Mouse (Mus musculus): ENCODE results near the gene Nyap1. TPM values are rescaled to one million over a fixed set of nuclear protein-coding genes. Genes with fewer than 3 reads are reported as not detected.

Gene Nyap1
- polyA plus RNA-seq, 1 experiment from 2014 or later = 41.3 TPM

DNA sequence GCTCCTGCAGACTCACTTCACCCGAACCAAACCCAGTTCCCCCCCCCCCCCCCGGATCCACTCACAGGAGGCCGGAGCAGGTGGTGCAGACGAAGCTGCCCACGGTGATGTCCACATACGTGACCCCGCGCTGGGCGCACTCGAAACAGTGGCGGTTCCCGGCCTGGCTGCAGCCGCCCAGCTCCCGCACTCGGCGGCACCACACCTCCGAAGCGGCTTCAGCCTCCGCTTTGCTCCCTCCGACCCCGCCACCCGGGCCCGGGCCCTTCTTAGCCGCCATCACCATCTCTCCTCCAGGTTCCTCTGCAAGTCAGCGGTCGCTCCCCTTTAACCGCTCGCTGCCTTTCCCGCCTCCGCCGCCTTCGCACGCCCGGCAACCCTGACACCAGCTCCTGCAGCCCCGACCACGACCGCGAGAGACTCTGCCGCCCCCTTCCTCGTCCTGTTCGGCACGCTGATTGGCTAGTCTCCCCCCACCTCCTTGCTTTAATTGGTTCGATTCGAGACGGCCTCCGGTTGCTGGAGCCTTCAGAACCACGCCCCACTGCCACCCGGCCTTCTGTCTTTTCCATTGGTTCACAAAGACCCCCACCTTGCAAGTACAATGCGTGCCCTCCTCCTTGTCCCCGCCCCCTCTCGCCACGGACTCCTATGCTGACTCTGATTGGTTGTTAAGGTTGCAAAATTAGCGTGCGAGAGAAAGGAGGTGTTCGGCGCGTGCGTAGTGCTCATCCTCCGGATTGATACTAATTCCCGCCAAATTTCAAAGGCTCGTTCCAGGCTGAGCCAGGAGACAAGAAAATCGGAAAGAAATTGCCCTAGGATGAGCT, 56.9 kb downstream of the Nyap1 start, which contains the start of gene Agfg2:
Gene Agfg2 (minus strand): TSS at position 433 of the 830 bp plus-strand sequence.
- peak; percentile 99 for ATAC-seq (ENCODE audit: low FRiP score)

DNA sequence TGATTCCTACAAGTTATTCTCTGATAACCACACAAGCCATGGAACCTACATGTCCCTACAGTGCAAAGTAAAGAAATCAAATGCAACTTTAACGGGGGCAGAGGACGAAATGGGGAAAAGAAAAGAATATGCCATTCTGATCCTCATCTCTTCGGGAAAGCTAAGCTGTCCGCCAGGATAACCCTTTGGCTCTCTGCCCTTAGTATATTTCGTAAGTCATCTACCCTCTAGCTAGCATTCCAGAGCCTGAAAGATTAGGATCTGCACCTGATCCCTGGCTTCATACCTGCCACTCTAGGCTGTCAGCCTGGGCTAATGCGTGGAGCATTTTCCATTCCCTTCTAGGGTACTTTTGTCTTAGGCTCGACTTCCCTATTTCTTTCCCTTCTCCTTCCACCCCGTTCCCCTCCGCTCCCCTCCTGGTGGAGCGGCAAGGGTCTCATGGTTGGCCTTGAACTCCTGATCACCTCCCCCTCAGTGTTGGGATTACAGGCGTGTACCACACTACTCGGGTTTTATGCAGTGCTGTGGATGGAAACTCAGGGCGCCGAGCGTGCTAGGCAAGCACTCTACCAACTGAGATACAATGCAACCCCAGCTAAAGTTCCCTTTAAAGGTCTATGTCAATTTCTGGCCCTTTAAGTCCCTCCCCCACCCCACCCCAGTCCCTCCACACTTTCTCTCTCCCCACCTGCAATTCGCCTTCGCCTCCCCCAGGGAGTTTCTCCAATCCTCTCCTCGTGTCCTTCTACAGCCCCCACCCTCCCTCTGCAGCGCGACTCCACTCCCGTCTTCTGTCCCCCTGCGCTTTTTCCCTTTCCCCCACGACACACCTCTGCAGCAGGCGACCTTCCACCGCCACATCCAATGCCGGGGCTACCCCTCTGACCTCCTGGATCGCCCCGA, 57.8 kb downstream of the Nyap1 start:
- peak; percentile 25 for ATAC-seq (ENCODE audit: low FRiP score)

More for the DNA sequence above, 56.9 kb downstream of the Nyap1 start, which contains the start of gene Agfg2:
- Histone ChIP-seq H3K9ac (replicated peaks) (peak within 1 kb of the TSS; percentile 81), H3K4me2 (peak within 1 kb of the TSS; percentile 78), H3K4me1 (peaks cover 24% of the 10 kb centered on the region), H3K27ac (replicated peaks) (peak within 1 kb of the TSS; percentile 87), H3K9me3 (replicated peaks) (no peaks in the 10 kb centered on the region), H3K4me3 (replicated peaks) (peak within 1 kb of the TSS; percentile 91), H3K27me3 (replicated peaks) (no peaks in the 10 kb centered on the region), H3K36me3 (no peaks in the 10 kb centered on the region)
- WGBS = under 1% methylated on average over 59 of the region's 62 CpGs

DNA sequence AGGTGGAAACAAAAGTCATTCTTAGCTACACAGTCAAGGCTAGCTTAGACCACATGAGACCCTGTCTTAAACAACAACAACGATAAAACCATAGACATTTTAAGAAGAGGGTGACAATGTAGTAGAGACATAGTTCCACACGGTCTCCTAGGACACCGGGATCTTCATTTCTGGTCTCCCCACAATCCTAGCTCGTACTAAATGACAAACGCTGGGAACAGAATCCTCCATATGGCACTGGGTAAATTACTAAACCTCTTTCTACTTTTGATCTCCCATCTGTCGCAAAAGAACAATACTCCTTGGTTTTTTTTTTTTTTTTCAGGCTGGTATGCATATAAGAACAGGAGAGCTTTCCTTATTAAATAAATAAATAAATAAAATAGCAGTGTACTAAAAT, 58.9 kb downstream of the Nyap1 start:
- no peaks in the 10 kb centered on the region for H3K27me3 ChIP-seq (replicated peaks)
- H3K9ac ChIP-seq (replicated peaks) = no peak overlapping the region
- no peaks in the 10 kb centered on the region for H3K9me3 ChIP-seq (replicated peaks)
- no peaks in the 10 kb centered on the region for H3K36me3 ChIP-seq
- H3K4me2 ChIP-seq = peak overlapping the region; percentile 78
- no peak overlapping the region for H3K4me3 ChIP-seq (replicated peaks)
- peaks cover 24% of the 10 kb centered on the region for H3K4me1 ChIP-seq
- WGBS = 75% methylated on average over 6 of the region's 6 CpGs
- ATAC-seq (ENCODE audit: low FRiP score) = no peak
- H3K27ac ChIP-seq (replicated peaks) = no peak overlapping the region

More for the DNA sequence above, 57.8 kb downstream of the Nyap1 start:
- H3K27ac ChIP-seq (replicated peaks) = peak overlapping the region; percentile 87
- H3K4me2 ChIP-seq = peak overlapping the region; percentile 78
- 13% methylated on average over 27 of the region's 28 CpGs for WGBS
- peak overlapping the region; percentile 91 for H3K4me3 ChIP-seq (replicated peaks)
- H3K9ac ChIP-seq (replicated peaks) = peak overlapping the region; percentile 81
- H3K9me3 ChIP-seq (replicated peaks) = no peaks in the 10 kb centered on the region
- no peaks in the 10 kb centered on the region for H3K36me3 ChIP-seq
- H3K27me3 ChIP-seq (replicated peaks) = no peaks in the 10 kb centered on the region
- peaks cover 24% of the 10 kb centered on the region for H3K4me1 ChIP-seq

Other genes with a start within 250 kb of the Nyap1 start
- 76.5 and 81.6 TPM in 2 replicates for gene Pop7, start 239.1 kb downstream of the Nyap1 start, polyA plus RNA-seq (2015; fragmentation: Nextera tagmentation; extraction: Ambion mirVana)
- 15.7 and 16.7 TPM in 2 replicates for gene Gigyf1, start 223.1 kb downstream of the Nyap1 start, polyA plus RNA-seq (2015; fragmentation: Nextera tagmentation; extraction: Ambion mirVana)
- gene Epo, start 208.4 kb downstream of the Nyap1 start, polyA plus RNA-seq (2015; fragmentation: Nextera tagmentation; extraction: Ambion mirVana) = not detected in 2 replicates
- 503 and 540 TPM in 2 replicates for gene Gnb2, start 208.1 kb downstream of the Nyap1 start, polyA plus RNA-seq (2015; fragmentation: Nextera tagmentation; extraction: Ambion mirVana)
- gene Actl6b, start 188.1 kb downstream of the Nyap1 start, polyA plus RNA-seq (2015; fragmentation: Nextera tagmentation; extraction: Ambion mirVana) = 203 and 258 TPM in 2 replicates
- 4.2 and 5.3 TPM in 2 replicates for gene Tfr2, start 171.8 kb downstream of the Nyap1 start, polyA plus RNA-seq (2015; fragmentation: Nextera tagmentation; extraction: Ambion mirVana)
- 64.6 and 66.9 TPM in 2 replicates for gene Mospd3, start 140.5 kb downstream of the Nyap1 start, polyA plus RNA-seq (2015; fragmentation: Nextera tagmentation; extraction: Ambion mirVana)
- 48.4 and 54.1 TPM in 2 replicates for gene Pcolce, start 127.8 kb downstream of the Nyap1 start, polyA plus RNA-seq (2015; fragmentation: Nextera tagmentation; extraction: Ambion mirVana)
- gene Fbxo24, start 112.6 kb downstream of the Nyap1 start, polyA plus RNA-seq (2015; fragmentation: Nextera tagmentation; extraction: Ambion mirVana) = 0.09 and 0.17 TPM in 2 replicates
- 16.0 and 27.4 TPM in 2 replicates for gene Lrch4, start 112.5 kb downstream of the Nyap1 start, polyA plus RNA-seq (2015; fragmentation: Nextera tagmentation; extraction: Ambion mirVana)
- gene Gm20605, start 112.4 kb downstream of the Nyap1 start, polyA plus RNA-seq (2015; fragmentation: Nextera tagmentation; extraction: Ambion mirVana) = 7.9 and 9.0 TPM in 2 replicates
- 5.4 TPM in 2 replicates for gene Sap25, start 100.3 kb downstream of the Nyap1 start, polyA plus RNA-seq (2015; fragmentation: Nextera tagmentation; extraction: Ambion mirVana)
- gene Irs3, start 95.9 kb downstream of the Nyap1 start, polyA plus RNA-seq (2015; fragmentation: Nextera tagmentation; extraction: Ambion mirVana) = 0.12 and 0.37 TPM in 2 replicates
- gene Agfg2, start 56.9 kb downstream of the Nyap1 start, polyA plus RNA-seq (2015; fragmentation: Nextera tagmentation; extraction: Ambion mirVana) = 20.5 and 21.6 TPM in 2 replicates
- 110 and 134 TPM in 2 replicates for gene Tsc22d4, start 4.1 kb upstream of the Nyap1 start, polyA plus RNA-seq (2015; fragmentation: Nextera tagmentation; extraction: Ambion mirVana)
- 38.2 and 42.3 TPM in 2 replicates for gene Ppp1r35, start 37.2 kb upstream of the Nyap1 start, polyA plus RNA-seq (2015; fragmentation: Nextera tagmentation; extraction: Ambion mirVana)
- 10.0 and 12.7 TPM in 2 replicates for gene Mepce, start 46.0 kb upstream of the Nyap1 start, polyA plus RNA-seq (2015; fragmentation: Nextera tagmentation; extraction: Ambion mirVana)
- 14.9 and 17.0 TPM in 2 replicates for gene Zcwpw1, start 46.2 kb upstream of the Nyap1 start, polyA plus RNA-seq (2015; fragmentation: Nextera tagmentation; extraction: Ambion mirVana)
- 0.31 and 0.65 TPM in 2 replicates for gene Pilra, start 94.7 kb upstream of the Nyap1 start, polyA plus RNA-seq (2015; fragmentation: Nextera tagmentation; extraction: Ambion mirVana)
- 0.41 TPM in 1 of 2 replicates, not detected in the other for gene Pilrb1, start 116.5 kb upstream of the Nyap1 start, polyA plus RNA-seq (2015; fragmentation: Nextera tagmentation; extraction: Ambion mirVana)
- not detected in 2 replicates for gene Pilrb2, start 130.2 kb upstream of the Nyap1 start, polyA plus RNA-seq (2015; fragmentation: Nextera tagmentation; extraction: Ambion mirVana)
- gene Cyp3a13, start 180.0 kb upstream of the Nyap1 start, polyA plus RNA-seq (2015; fragmentation: Nextera tagmentation; extraction: Ambion mirVana) = 1.7 TPM in 1 of 2 replicates, not detected in the other
- 1.6 and 1.7 TPM in 2 replicates for gene Gjc3, start 221.5 kb upstream of the Nyap1 start, polyA plus RNA-seq (2015; fragmentation: Nextera tagmentation; extraction: Ambion mirVana)
- not detected in 2 replicates for gene Azgp1, start 239.9 kb upstream of the Nyap1 start, polyA plus RNA-seq (2015; fragmentation: Nextera tagmentation; extraction: Ambion mirVana)

Measured in neural tube, embryonic 15.5 days (tissue).